Mouse (Mus musculus): ENCODE data around the gene Sv2a.
"Not testable (repeated sequence)": the region's sequence is repeated elsewhere in the genome, so short reads cannot be mapped to it uniquely, and the experiment has no call there.

Sv2a gene

DNA sequence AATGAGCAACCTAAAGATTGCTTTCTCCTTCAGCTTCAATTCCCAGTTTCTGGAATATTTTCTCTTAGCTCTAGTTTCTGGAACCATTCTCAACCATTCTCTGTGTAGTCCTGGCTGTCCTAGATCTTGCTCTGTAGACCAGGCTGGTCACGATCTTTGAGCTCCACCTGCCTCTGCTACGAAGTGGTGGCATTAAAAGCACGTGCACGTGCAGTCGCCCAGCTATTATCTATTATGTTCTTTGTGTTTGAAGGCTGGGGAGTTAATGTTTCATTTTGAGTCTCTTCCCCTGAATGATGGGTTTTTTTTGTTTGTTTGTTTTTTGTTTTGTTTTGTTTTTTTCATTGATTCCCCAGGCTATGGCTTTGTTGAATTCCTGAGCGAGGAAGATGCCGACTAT lies 7.8 kb upstream of the Sv2a start:
- in situ Hi-C loops (cut with MboI; ENCODE audit: unreplicated experiment in 2 of 2) = no loop called here

GRCm38 (mm10) chr3:96174042-96174441 lies 6.9 kb upstream of the Sv2a start:
- in situ Hi-C loops (cut with MboI; ENCODE audit: unreplicated experiment in 2 of 2) = not testable (repeated sequence)

DNA sequence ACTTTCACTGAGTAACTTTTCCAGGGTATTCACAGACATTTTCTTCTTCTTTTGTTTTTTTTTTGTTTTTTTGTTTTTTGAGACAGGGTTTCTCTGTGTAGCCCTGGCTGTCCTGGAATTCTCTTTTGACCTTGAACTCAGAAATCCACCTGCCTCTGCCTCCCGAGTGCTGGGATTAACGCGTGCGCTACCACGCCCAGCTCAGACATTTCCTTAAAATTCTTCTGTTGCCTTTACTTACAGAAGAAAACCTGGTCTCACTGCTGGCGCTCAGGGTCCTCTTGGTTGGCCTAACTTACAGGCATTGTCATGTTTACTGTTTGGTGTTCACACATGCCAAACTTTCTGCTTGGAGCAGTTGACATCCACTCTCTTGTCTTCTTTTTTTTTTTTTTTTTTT lies 5.7 kb upstream of the Sv2a start:
- in situ Hi-C loops (cut with MboI; ENCODE audit: unreplicated experiment in 2 of 2) = no loop called here

DNA sequence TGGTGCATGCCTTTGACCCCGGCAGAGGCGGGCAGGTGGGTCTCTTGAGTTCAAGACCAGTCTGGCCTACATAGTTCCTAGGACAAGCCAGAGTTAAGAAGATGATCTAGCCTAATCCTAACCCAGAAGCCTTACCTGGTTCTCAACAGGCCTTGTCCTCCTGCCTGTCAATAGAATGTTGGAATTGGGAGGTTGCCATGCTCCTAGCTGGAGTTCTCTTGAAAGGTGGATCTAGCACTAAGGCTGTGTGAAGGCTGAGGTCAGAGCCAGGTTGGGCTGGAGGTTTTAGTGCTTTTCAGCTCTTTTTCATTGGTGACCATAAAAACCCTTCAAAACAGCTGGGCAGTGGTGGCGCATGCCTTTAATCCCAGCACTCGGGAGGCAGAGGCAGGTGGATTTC lies 2.5 kb upstream of the Sv2a start:
- in situ Hi-C loops (cut with MboI; ENCODE audit: unreplicated experiment in 2 of 2) = no loop called here

- in situ Hi-C loops (cut with MboI; ENCODE audit: unreplicated experiment in 2 of 2) = no loop called here
Measured at GRCm38 (mm10) chr3:96178902-96179301, 2.0 kb upstream of the Sv2a start.

DNA sequence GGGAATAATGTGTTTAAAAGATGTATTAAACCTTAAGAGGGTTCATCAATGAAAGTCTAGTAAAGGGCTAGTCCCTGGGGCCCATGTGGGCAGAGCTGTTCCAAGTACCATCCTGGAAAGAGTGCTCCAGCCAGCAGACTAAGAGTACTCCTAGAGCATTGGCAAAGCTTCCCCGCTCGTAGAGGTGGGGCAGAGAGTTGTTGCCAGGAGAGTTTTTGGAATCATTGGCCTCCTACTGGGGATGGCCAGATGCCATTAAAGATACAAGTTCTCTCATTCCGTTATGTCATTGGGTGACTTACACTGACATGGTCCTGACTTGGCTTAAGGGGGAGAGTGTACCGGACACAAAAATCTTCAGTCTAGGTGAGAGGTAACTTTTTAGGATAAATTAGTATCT lies 1.4 kb upstream of the Sv2a start:
- in situ Hi-C loops (cut with MboI; ENCODE audit: unreplicated experiment in 2 of 2) = no loop called here

DNA sequence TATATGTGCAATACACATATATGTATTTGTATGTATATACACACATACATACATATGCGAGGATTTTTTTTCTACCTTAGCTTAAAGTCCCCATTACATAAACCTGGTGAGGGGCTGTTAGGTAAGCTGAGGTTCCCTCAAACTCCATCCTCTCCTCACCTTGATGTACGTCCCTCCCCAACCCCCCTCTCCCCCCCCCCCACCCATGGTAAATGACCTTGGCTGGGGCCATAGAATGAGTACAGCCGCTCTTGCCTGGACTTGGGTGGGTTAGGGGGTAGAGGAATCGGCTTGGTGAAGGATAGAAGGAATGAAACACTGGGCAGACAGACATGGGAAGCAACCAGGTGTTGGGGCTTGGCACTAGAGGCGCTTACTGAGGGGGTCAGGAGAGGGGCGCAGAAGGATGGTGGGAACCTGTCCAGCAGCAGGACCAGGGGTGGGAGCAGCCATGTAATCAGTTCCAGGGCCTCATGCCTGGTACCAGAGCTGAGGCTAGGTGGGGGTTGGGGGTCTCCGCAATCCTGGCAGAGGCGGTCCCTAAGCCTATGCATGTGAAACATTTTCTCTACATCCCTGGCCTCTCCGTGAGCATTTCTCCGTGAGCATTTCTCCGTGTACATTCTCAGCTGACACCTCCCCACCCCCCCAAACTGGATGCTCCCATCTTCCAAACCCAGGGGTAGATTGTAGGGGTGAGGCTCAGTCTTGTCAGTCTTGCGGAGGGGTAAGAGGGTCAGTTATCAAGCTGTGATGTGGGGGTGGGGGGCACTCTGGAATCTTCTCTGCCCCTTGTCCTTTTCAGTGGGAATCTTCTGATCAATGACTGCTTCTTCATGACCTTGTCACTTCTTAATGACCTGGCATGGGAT lies 795 bp downstream of the Sv2a start:
- in situ Hi-C loops (cut with MboI; ENCODE audit: unreplicated experiment in 2 of 2) = no loop called here

DNA sequence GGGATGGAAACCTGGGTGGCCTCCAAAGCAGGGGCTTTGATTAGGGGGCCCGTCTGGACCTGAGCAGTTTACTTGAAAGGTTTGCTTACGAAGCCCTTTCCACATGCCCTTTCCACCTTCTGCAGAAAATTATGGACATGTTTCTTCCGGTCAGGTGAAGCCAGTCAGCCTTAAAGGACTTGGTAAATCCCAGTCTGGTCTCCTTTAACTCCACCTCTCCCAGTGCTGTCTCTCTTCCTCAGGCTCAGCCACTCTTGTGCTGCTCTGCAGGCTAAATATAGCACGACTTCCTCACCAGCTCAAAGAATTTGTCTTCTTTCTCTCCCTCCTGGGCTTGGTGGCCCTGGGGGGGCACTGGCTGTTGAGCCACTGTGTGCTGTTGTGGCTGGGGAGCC lies 1.4 kb downstream of the Sv2a start:
- in situ Hi-C loops (cut with MboI; ENCODE audit: unreplicated experiment in 2 of 2) = no loop called here

GRCm38 (mm10) chr3:96192977-96193376 lies 12.0 kb downstream of the Sv2a start:
- in situ Hi-C loops (cut with MboI; ENCODE audit: unreplicated experiment in 2 of 2) = no loop called here

DNA sequence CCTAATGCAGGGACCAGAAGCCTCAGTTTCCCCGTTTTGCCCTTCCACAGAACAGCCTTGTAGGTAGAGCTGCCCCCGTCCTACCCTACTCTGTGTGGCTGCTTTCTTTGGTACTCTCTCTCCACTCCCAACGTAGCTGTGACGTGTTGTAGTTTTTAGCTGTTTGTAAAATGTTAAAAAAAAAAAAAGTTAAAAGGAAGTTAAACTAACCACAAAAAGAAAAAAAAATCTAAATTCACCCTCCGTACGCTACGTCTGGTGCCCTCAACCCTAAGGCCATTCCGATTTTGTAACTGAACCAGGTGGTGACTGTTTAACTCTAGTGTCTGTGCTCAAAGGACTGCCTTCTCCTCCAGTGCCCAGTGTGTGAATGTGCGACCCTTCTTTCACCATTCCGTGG lies 14.0 kb downstream of the Sv2a start:
- in situ Hi-C loops (cut with MboI; ENCODE audit: unreplicated experiment in 2 of 2) = no loop called here

- in situ Hi-C loops (cut with MboI; ENCODE audit: unreplicated experiment in 2 of 2) = no loop called here
Measured at GRCm38 (mm10) chr3:96195616-96196313, 14.8 kb downstream of the Sv2a start.

GRCm38 (mm10) chr3:96196437-96197128 lies 15.6 kb downstream of the Sv2a start:
- in situ Hi-C loops (cut with MboI; ENCODE audit: unreplicated experiment in 2 of 2) = no loop called here

DNA sequence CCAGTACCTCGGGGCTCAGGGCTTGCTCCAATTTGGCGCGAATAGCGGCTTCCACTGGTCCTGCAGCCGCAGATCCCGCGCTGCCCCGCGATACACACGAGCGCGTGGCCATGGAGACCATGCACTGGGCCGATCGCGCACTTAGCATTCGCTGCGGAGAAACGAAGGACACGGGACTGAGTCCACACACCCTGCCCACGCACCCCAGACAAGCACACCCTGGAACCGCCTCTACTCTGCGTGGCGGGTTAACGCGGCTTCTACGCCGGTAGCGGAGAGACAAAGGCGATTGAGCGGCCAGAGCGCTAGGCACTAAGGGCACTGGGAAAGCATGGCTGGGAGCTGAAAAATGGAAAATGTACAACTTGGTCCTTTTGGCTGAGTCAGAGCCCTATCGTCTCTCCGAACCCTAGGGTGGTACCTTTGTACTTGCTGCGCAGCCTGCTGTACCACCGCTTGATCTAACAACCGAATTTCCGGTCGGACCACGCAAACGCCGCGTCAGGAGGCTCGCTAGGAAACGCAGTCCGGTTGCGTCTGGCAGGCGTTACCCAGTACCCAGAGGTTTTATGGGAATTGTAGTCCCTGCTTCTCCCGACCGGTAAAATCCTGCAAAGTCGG lies 16.3 kb downstream of the Sv2a start:
- in situ Hi-C loops (cut with MboI; ENCODE audit: unreplicated experiment in 2 of 2) = no loop called here

GRCm38 (mm10) chr3:96198181-96198580 lies 17.2 kb downstream of the Sv2a start:
- in situ Hi-C loops (cut with MboI; ENCODE audit: unreplicated experiment in 2 of 2) = no loop called here

GRCm38 (mm10) chr3:96198601-96199251 lies 17.8 kb downstream of the Sv2a start:
- in situ Hi-C loops (cut with MboI; ENCODE audit: unreplicated experiment in 2 of 2) = not testable (repeated sequence)

DNA sequence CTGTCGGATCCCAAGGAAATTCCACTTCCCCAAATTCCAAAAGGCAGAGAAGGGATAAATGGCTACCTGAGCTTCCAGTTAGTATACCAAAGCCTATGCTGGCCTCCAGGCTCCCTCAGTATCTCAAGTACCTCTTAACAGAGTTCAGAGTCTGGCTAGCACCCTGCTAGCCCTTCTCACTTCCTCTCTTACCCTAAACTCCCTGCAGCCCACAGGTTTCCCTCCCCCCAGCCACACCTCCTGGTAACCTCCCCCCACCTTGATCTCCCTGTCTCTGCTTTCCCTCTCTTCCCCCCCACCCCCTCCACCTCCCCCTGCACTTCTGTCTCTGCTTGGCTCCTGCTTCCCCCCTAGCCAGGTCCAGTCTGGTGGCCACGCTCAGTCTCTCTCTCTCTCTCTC lies 18.8 kb downstream of the Sv2a start:
- in situ Hi-C loops (cut with MboI; ENCODE audit: unreplicated experiment in 2 of 2) = no loop called here

- in situ Hi-C loops (cut with MboI; ENCODE audit: unreplicated experiment in 2 of 2) = no loop called here
Measured at GRCm38 (mm10) chr3:96207819-96208218, 26.9 kb downstream of the Sv2a start.

DNA sequence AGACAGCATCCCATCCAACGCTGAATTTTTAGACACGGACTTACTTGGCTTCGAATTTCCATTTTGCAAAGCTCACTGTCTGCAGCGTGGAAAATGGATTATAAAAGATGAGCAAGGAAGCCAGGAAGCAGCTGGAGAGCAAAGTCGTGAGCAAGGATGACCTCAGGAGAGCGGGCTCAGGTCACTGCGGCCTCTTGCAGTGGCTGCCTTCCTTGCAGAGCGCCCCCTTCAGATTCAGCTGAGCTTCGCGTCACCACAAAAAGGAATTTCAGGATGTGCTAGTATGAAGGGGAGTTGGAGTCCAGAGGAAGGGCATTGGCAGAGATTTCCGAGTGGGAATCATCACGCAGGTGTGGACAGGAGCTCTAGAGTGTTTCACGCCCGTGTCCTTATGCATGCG lies 28.3 kb downstream of the Sv2a start:
- in situ Hi-C loops (cut with MboI; ENCODE audit: unreplicated experiment in 2 of 2) = no loop called here

DNA sequence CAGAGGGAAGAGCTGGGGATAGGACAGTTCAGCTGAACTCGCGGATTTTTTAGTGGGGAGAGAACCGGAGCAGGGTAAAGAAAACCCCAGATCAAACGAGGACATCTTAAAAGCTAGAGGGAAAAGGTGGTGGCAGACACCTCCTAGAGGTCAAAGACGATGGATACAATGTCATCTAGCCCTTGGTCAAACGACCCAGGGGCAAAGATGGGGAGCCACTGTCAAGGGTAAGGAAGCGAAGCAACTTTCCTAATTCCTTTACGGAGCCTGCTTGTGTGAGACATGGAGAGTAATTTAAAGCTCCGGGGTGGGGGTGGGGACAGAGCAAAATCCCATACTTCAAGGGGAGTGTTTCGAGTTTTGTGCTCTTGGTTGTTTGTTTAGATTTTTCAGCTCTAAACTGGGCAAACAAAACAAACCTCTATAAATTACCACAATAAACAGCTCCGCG lies 38.3 kb downstream of the Sv2a start:
- in situ Hi-C loops (cut with MboI; ENCODE audit: unreplicated experiment in 2 of 2) = loop anchor here (10.0 kb wide), 2 partner anchors 134 to 154 kb away; no protein-coding TSS in a partner anchor

DNA sequence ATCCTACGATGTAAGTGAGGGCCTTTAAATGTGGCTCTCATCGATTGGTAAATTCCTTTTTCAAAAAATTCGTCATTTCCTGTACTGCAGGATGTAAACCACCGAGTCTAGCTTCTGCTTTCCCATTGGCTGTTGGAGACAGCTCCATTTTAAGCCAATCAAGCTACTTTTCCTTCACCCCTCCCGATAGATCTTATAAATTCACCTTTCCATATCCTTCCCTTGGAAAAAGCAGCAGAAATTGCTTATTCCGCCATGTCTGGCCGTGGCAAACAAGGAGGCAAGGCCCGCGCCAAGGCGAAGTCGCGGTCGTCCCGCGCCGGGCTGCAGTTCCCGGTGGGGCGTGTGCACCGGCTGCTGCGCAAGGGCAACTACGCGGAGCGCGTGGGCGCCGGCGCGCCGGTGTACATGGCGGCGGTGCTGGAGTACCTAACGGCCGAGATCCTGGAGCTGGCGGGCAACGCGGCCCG lies 38.7 kb downstream of the Sv2a start, which contains the start of the genes Bola1 and Hist2h2ab:
Gene Bola1, minus strand, starts transcription at position 49 of the 470 bp plus-strand sequence.
Gene Hist2h2ab, plus strand, starts transcription at position 205 of the 470 bp plus-strand sequence.
- in situ Hi-C loops (cut with MboI; ENCODE audit: unreplicated experiment in 2 of 2) = loop anchor here (10.0 kb wide), 2 partner anchors 135 to 155 kb away; no protein-coding TSS in a partner anchor

Measured in v-Abl transformed pro-B cells (cell line).